Mouse (Mus musculus) ES-Bruce4 (cell line): ENCODE results near the gene S100a6.

ENCODE experiments used
- CTCF ChIP-seq: IDR thresholded peaks from one replicate; pipeline ENCODE4 v1.8.1; 2011; ENCODE audit warnings: low read depth, low read length
- POLR2A ChIP-seq: IDR thresholded peaks from one replicate; pipeline ENCODE4 v1.8.1; 2011; ENCODE audit warnings: low read length; ENCODE audit not compliant: insufficient read depth

DNA sequence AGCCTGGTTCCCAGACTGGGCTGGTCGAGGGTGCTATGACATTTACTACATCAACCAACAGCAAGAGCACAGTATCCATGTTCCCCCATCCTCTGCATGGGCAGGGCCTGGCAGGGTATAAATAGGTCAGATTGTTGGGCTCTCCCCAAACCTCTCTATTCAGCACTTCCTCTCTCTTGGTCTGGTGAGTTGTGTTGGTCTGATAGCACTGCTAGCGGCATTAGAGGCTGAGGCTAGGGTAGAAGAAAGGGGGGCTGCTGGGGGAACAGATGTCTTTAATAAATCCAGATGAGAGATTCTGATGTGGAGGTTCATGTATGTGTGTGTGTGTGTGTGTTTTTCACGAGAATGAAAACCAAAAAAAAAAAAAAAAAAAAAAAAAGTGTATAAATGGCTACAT is 9.1 kb upstream of the S100a6 start, which contains the start of gene S100a4:
- TF ChIP-seq CTCF: no peak
- TF ChIP-seq POLR2A: no peak
